Mouse (Mus musculus): ENCODE measurements around the gene Cacna1d. TPM values are rescaled to one million over a fixed set of nuclear protein-coding genes. Genes with fewer than 3 reads are reported as not detected.

Gene Cacna1d
- polyA plus RNA-seq, 1 experiment from 2014 or later = 9.5 TPM

DNA sequence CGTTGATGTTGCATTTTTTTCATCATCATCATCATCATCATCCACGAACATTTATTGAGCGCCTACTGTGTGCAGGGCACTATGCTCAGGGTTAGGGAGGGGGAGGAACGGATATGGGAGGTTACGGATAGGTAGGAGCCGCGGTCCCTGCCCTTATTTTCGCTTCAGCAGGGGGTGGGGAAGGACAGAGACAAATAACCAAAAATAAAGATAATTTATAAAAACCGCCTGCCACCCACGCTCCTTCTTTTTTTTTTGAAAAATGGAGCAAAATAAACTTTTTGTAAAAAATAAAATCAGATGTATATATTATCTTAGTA, 138.3 kb downstream of the Cacna1d start:
- ATAC-seq = peak; percentile 27; the same call in 1 of the 2 replicates
- under 1% methylated on average over 10 of the region's 10 CpGs for WGBS
- Histone ChIP-seq H3K4me1 (replicated peaks; ENCODE audit: control insufficient read depth, insufficient read depth, low read length) (peaks cover 23% of the 10 kb centered on the region), H3K9me3 (ENCODE audit: control insufficient read depth, low read length) (no peaks in the 10 kb centered on the region), H3K9ac (replicated peaks; ENCODE audit: low read depth, low read length) (peak overlapping the region; percentile 90), H3K27me3 (replicated peaks; ENCODE audit: control insufficient read depth, insufficient read depth, low read length) (peaks cover 6% of the 10 kb centered on the region; the same call in 1 of the 2 replicates), H3K36me3 (ENCODE audit: control insufficient read depth, insufficient read depth) (no peaks in the 10 kb centered on the region), H3K4me2 (ENCODE audit: low read length) (peak overlapping the region; percentile 67), H3K27ac (ENCODE audit: low read length) (peak overlapping the region; percentile 1; the same call in 1 of the 2 replicates), H3K4me3 (replicated peaks; ENCODE audit: low read length) (peak overlapping the region; percentile 70)

DNA sequence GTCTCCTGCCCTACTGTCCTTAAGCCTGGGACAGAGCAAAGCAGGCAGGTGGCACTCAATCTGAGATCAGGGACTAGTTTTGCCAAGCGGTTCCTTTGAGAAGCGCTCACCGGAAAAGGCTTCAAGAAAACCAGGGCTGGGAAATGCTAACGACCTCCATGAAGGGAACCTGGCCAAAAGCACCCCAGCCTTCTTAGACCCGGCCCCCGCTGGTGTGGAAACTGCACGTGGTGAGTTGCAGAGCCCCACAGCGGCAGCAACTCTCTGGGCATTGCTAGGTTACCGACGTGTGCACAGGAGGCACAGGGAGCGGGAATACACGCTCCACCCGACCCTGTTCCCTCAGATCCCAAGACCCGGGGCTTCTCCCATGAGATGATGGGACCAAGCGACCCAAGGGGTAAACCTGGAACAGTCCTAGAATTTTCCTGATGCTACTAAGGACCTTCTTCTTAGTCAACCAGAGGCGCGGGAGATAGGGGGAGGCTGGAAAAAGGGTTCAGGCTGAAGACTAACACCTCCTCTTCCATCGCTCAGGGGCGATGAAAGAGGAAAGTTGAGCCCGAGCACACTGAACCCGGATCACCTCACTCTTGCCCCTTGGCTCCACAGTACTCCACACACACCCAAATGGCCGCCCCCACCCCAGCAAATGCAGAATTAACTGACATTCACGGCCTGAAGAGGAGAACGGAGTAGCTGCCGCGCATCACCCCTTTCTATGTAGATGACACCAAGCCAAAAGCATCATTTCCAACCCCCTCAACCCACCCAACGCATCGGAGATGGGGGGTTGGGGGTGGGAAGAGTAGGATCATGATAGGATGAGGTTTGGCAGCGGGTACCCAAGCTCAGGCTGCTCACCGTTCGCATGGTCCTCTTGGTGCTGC, 138.9 kb downstream of the Cacna1d start:
- H3K9ac ChIP-seq (replicated peaks; ENCODE audit: low read depth, low read length) = peak overlapping the region; percentile 90
- ATAC-seq = peak; percentile 50
- no peaks in the 10 kb centered on the region for H3K9me3 ChIP-seq (ENCODE audit: control insufficient read depth, low read length)
- H3K27me3 ChIP-seq (replicated peaks; ENCODE audit: control insufficient read depth, insufficient read depth, low read length) = peaks cover 6% of the 10 kb centered on the region; the same call in 1 of the 2 replicates
- under 1% methylated on average over 31 of the region's 31 CpGs for WGBS
- peak overlapping the region; percentile 70 for H3K4me3 ChIP-seq (replicated peaks; ENCODE audit: low read length)
- H3K36me3 ChIP-seq (ENCODE audit: control insufficient read depth, insufficient read depth) = no peaks in the 10 kb centered on the region
- peaks cover 23% of the 10 kb centered on the region for H3K4me1 ChIP-seq (replicated peaks; ENCODE audit: control insufficient read depth, insufficient read depth, low read length)
- peak overlapping the region; percentile 67 for H3K4me2 ChIP-seq (ENCODE audit: low read length)
- peak overlapping the region; percentile 38 for H3K27ac ChIP-seq (ENCODE audit: low read length)

DNA sequence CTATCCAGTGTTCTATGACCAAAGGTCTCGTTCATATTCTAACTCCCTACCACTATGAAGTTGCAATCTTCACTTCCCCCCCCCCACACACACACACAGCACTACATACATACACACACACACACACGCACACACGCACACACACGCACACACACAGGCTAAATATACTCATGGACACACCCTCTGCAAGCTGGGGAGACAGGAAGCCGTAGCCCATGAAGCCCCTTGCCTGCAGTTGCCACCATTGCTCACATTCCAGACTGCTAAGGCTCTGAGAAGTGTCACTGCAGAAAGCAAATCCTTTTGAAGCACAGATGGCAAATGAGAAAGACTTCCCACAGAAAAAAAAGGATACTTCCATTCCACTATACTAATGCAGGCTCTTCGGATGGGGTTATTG, 141.0 kb downstream of the Cacna1d start:
- no peak overlapping the region for H3K4me2 ChIP-seq (ENCODE audit: low read length)
- H3K27ac ChIP-seq (ENCODE audit: low read length) = no peak overlapping the region
- WGBS = 77% methylated on average over 6 of the region's 6 CpGs
- H3K9ac ChIP-seq (replicated peaks; ENCODE audit: low read depth, low read length) = no peak overlapping the region
- H3K9me3 ChIP-seq (ENCODE audit: control insufficient read depth, low read length) = no peaks in the 10 kb centered on the region
- ATAC-seq = no peak
- H3K4me3 ChIP-seq (replicated peaks; ENCODE audit: low read length) = no peak overlapping the region
- peaks cover 23% of the 10 kb centered on the region for H3K4me1 ChIP-seq (replicated peaks; ENCODE audit: control insufficient read depth, insufficient read depth, low read length)
- H3K27me3 ChIP-seq (replicated peaks; ENCODE audit: control insufficient read depth, insufficient read depth, low read length) = 0 out of 2 replicates have a peak, but pooled peaks cover 3% of the 10 kb centered on the region
- H3K36me3 ChIP-seq (ENCODE audit: control insufficient read depth, insufficient read depth) = no peaks in the 10 kb centered on the region

DNA sequence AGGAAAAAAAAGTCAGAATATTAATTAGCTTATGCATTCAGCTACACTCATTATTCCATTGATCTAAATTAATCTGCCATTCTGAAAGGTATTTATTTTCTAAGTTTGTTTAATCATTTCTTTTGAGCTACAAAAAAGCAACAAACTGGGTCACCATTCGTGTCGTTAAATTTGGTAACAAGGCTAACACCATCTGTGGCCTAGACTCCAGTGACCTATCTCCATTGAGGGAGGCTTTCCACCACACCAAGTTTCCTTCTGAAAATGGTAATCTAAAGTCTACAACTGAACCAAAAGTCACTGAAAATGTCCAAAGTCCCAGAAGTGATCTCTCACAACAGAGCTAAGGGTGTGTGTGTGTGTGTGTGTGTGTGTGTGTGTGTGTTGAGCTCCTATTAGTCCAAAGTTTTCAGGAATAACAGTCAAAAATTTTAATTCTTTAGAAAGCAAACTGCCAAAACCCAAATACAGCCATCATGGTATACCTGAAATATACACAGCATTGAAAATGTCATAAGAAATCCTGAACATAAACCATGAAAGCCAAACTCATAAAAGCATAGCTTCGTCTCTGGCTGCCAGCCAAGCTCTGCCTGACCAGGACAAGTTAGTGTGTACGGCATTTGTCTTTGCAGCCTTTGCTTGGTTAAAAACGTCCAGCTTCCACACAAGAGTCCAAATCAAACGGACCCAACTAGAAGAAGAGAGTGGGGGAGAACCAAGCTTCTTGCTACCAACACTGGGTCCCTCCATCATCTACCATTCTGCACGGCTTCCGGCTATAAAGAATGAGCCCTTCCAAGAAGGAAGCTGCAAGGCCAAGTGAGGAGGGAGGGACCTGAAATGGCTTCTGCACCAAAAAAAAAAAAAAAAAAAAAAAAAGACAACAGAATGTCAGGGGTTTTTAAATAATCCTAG, 146.0 kb downstream of the Cacna1d start:
- Histone ChIP-seq H3K36me3 (ENCODE audit: control insufficient read depth, insufficient read depth) (no peaks in the 10 kb centered on the region), H3K4me3 (replicated peaks; ENCODE audit: low read length) (no peak overlapping the region), H3K4me2 (ENCODE audit: low read length) (no peak overlapping the region), H3K27ac (ENCODE audit: low read length) (no peak overlapping the region), H3K27me3 (replicated peaks; ENCODE audit: control insufficient read depth, insufficient read depth, low read length) (no peaks in the 10 kb centered on the region), H3K4me1 (replicated peaks; ENCODE audit: control insufficient read depth, insufficient read depth, low read length) (0 out of 2 replicates have a peak, but pooled peaks cover 2% of the 10 kb centered on the region), H3K9me3 (ENCODE audit: control insufficient read depth, low read length) (no peaks in the 10 kb centered on the region), H3K9ac (replicated peaks; ENCODE audit: low read depth, low read length) (no peak overlapping the region)
- ATAC-seq = no peak
- 60% methylated on average over 8 of the region's 8 CpGs for WGBS

DNA sequence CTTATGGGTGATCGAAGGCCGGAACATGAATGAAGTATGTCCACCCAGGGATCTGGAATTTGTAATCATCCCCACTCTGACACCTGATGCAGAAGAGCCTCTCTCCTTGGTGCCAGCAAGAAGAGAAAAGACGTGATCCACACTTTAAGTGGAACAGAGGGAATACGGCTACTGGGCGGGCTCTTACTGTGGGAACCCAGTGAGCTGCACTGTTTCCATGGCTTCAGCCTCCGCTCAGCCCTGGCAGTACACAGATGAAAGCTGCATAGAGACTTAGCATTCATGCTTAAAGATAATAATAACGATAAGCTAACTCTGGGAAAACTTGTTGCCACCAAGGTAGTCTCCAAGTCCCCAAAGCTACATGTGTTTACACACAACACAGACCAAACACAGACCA, 147.5 kb downstream of the Cacna1d start:
- Histone ChIP-seq H3K4me1 (replicated peaks; ENCODE audit: control insufficient read depth, insufficient read depth, low read length) (no peaks in the 10 kb centered on the region), H3K4me3 (replicated peaks; ENCODE audit: low read length) (no peak overlapping the region), H3K27me3 (replicated peaks; ENCODE audit: control insufficient read depth, insufficient read depth, low read length) (no peaks in the 10 kb centered on the region), H3K9ac (replicated peaks; ENCODE audit: low read depth, low read length) (no peak overlapping the region), H3K36me3 (ENCODE audit: control insufficient read depth, insufficient read depth) (no peaks in the 10 kb centered on the region), H3K27ac (ENCODE audit: low read length) (no peak overlapping the region), H3K9me3 (ENCODE audit: control insufficient read depth, low read length) (no peaks in the 10 kb centered on the region), H3K4me2 (ENCODE audit: low read length) (no peak overlapping the region)
- no peak for ATAC-seq
- WGBS = 73% methylated on average over 7 of the region's 7 CpGs

DNA sequence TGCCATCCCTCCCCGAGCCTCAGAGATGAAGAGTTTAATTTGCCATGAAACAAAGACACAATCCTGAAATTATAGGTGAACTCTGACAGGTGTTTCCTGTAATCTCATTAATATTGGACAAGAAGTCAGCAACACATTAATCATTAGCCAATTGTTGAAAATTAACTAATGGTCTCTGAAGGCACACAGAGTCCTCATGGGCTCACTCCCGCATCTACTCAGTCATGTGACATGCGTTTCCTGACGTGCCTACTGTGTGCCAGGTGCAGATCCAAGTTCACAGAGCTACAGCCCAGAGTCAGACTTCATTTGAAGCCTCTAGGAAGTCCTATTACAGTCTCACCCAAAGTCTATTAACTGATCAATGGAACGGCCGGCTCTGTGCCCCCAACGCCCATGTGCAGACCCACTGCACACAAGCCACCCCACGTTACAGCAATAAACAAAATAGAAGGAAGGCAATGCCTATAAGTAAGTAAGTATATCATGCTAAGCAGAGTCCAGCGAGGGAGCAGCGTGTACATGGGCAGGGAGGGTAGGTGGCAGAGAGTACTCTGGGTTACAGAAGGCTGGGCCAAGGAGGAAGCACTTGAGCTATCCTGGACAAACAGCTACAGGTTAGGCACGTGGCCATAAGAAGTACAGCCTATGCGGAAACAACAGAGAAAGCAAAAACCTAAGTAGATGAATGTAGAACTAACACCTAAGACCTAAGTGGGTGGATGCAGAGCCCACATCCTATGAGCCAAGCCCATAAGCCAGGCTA, 149.2 kb downstream of the Cacna1d start:
- Histone ChIP-seq H3K9me3 (ENCODE audit: control insufficient read depth, low read length) (no peaks in the 10 kb centered on the region), H3K9ac (replicated peaks; ENCODE audit: low read depth, low read length) (no peak overlapping the region), H3K27me3 (replicated peaks; ENCODE audit: control insufficient read depth, insufficient read depth, low read length) (no peaks in the 10 kb centered on the region), H3K36me3 (ENCODE audit: control insufficient read depth, insufficient read depth) (no peaks in the 10 kb centered on the region), H3K4me2 (ENCODE audit: low read length) (no peak overlapping the region), H3K27ac (ENCODE audit: low read length) (no peak overlapping the region), H3K4me3 (replicated peaks; ENCODE audit: low read length) (no peak overlapping the region), H3K4me1 (replicated peaks; ENCODE audit: control insufficient read depth, insufficient read depth, low read length) (no peaks in the 10 kb centered on the region)
- no peak for ATAC-seq
- 87% methylated on average over 12 of the region's 12 CpGs for WGBS

DNA sequence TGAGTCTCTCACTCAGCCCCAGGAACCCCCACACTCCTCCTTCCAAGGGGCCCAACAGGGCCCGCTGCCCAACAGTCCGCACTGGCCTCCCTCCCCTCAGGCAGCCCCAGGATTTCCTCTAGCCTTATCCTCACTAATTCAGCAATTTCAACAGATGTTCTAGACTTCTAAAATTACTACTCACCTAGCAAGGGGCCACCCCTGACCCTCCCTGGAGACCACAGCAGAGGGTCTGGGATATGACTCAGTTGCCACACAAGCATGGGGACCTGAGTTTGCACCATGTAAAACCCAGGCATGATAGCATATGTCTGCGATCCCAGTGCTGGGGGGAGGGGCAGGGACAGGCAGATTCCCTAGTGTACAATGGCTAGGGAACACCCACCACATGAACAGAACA, 151.1 kb downstream of the Cacna1d start:
- no peak for ATAC-seq
- Histone ChIP-seq H3K27ac (ENCODE audit: low read length) (no peak overlapping the region), H3K36me3 (ENCODE audit: control insufficient read depth, insufficient read depth) (no peaks in the 10 kb centered on the region), H3K4me2 (ENCODE audit: low read length) (no peak overlapping the region), H3K9ac (replicated peaks; ENCODE audit: low read depth, low read length) (no peak overlapping the region), H3K27me3 (replicated peaks; ENCODE audit: control insufficient read depth, insufficient read depth, low read length) (no peaks in the 10 kb centered on the region), H3K4me3 (replicated peaks; ENCODE audit: low read length) (no peak overlapping the region), H3K9me3 (ENCODE audit: control insufficient read depth, low read length) (no peaks in the 10 kb centered on the region), H3K4me1 (replicated peaks; ENCODE audit: control insufficient read depth, insufficient read depth, low read length) (no peaks in the 10 kb centered on the region)
- WGBS = 57% methylated on average over 3 of the region's 3 CpGs

DNA sequence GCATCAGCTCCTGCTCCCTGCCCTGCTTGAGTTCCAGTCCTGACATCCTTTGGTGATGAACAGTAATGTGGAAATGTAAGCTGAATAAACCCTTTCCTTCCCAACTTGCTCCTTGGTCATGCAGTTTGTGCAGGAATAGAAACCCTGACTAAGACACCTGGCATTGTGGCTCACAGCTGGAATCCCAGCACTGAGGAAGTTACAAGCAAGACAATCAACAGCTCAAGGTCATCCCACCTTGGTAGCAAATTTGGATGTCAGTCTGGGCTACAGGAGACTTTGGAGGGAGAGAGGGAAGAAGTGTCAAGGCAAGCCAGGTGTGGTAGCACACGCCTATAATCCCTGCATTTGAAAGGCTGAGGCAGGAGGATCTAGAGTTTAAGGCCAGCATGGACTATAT, 159.4 kb downstream of the Cacna1d start:
- H3K4me1 ChIP-seq (replicated peaks; ENCODE audit: control insufficient read depth, insufficient read depth, low read length) = no peaks in the 10 kb centered on the region
- no peak overlapping the region for H3K9ac ChIP-seq (replicated peaks; ENCODE audit: low read depth, low read length)
- H3K9me3 ChIP-seq (ENCODE audit: control insufficient read depth, low read length) = no peaks in the 10 kb centered on the region
- 87% methylated on average over 1 of the region's 1 CpGs for WGBS
- H3K27me3 ChIP-seq (replicated peaks; ENCODE audit: control insufficient read depth, insufficient read depth, low read length) = no peaks in the 10 kb centered on the region
- no peak overlapping the region for H3K27ac ChIP-seq (ENCODE audit: low read length)
- H3K4me3 ChIP-seq (replicated peaks; ENCODE audit: low read length) = no peak overlapping the region
- no peak overlapping the region for H3K4me2 ChIP-seq (ENCODE audit: low read length)
- ATAC-seq = no peak
- H3K36me3 ChIP-seq (ENCODE audit: control insufficient read depth, insufficient read depth) = no peaks in the 10 kb centered on the region

Measured in forebrain, embryonic 16.5 days (tissue).